Mouse (Mus musculus): ENCODE results near the gene Lhfp. TPM values are rescaled to one million over a fixed set of nuclear protein-coding genes. Genes with fewer than 3 reads are reported as not detected.
"Not testable (repeated sequence)": the region's sequence is repeated elsewhere in the genome, so short reads cannot be mapped to it uniquely, and the experiment has no call there.

Gene Lhfp
- polyA plus RNA-seq, 1 experiment from 2014 or later = 109 TPM

DNA sequence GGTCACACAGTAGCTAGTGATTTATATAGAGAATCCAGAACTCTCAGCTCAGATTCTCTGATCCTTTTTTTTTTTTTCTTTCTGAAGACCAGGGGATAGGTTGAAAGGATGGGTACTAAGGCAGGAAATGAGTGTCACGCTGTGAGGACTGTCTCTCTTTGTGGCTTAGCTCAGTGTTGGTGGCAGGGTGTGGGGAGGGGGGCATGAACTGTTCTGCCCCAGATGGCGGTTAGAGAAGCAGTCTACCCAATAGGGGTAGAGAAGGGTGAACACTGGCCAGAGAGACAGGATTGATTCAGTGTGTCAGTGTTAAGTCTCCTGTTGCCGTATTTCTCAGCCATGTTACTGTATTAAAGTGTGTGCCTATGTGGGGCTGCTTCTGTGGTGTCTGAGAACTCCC, 189.2 kb downstream of the Lhfp start:
- H3K27me3 ChIP-seq = no peaks in the 10 kb centered on the region
- no peak for ATAC-seq (ENCODE audit: insufficient number of reproducible peaks, low FRiP score, low TSS enrichment, low read depth)
- no peaks in the 10 kb centered on the region for H3K9me3 ChIP-seq
- H3K4me1 ChIP-seq = peaks cover 25% of the 10 kb centered on the region
- no peak overlapping the region for H3K9ac ChIP-seq
- H3K4me3 ChIP-seq = no peak overlapping the region
- H3K36me3 ChIP-seq = no peaks in the 10 kb centered on the region
- 61% methylated on average over 3 of the region's 3 CpGs for WGBS
- no peak overlapping the region for H3K4me2 ChIP-seq
- H3K27ac ChIP-seq = peak overlapping the region; percentile 68

DNA sequence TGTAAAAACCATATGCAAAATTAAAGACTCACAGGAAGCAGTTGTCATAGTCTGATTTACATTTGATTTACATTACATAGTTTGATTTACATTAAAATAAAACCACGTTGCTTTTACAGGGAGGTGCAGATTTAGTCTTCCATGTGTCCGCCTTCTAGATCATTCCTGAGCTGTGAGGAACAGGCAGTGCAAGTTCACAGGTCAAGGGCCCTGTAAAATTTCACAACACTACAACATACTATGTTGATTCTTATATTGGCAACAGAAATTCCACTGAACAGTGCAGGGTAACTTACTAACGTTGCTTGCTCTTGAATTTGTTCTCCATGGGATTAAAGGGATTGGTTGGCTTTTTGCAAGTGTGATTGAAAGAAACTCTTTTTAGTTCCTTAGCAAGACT, 189.8 kb downstream of the Lhfp start:
- Histone ChIP-seq H3K27ac (peak overlapping the region; percentile 68), H3K27me3 (no peaks in the 10 kb centered on the region), H3K4me2 (no peak overlapping the region), H3K4me1 (peaks cover 22% of the 10 kb centered on the region), H3K36me3 (no peaks in the 10 kb centered on the region), H3K9me3 (no peaks in the 10 kb centered on the region), H3K4me3 (no peak overlapping the region), H3K9ac (no peak overlapping the region)
- ATAC-seq (ENCODE audit: insufficient number of reproducible peaks, low FRiP score, low TSS enrichment, low read depth) = no peak
- whole genome bisulfite sequencing = 27% methylated on average over 3 of the region's 3 CpGs

DNA sequence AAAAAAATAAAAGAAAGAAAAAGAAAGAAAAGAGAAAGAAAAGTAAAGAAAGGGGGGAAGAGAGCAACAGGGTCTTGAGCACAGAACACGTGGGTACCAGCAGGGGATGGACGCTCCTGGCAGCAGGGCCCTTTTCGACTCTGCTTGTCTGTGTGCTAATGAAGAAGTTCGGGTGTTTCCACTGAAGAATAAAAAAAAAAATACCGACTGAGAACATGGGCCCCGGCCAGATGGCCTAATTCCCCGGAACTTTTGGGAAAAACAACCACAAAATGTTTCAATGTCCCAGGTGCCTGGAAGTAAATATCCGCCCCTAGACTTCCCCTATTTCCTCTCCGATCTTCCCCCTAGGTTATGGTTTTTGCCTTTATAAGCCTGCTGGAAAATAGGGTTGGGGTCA, 191.1 kb downstream of the Lhfp start:
- H3K9me3 ChIP-seq, H3K36me3 ChIP-seq: not testable (repeated sequence)

DNA sequence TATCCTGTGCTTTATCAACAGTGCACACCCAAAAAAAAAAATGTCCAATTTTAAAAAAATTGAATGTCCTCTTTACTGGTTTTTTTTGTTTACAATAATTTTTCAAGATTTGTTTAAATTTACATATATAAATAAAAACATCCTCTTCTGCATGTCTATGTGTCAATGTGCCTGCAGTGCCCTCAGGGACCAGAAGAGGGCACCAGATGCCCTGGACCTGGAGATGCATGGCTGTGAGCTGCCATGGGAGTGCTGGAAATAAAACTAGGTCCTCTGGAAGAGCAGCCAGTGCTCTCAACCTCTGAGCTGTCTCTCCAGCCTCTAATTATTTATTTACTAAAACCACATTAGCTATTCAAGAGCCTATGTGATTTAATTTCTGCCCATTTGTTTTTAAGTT, 193.4 kb downstream of the Lhfp start:
- Histone ChIP-seq H3K4me3 (no peak overlapping the region), H3K36me3 (peaks cover 3% of the 10 kb centered on the region; the same call in 1 of the 2 replicates), H3K27me3 (no peaks in the 10 kb centered on the region), H3K4me2 (no peak overlapping the region), H3K27ac (no peak overlapping the region), H3K4me1 (peaks cover 11% of the 10 kb centered on the region), H3K9ac (no peak overlapping the region), H3K9me3 (no peaks in the 10 kb centered on the region)
- ATAC-seq (ENCODE audit: insufficient number of reproducible peaks, low FRiP score, low TSS enrichment, low read depth) = no peak

More for the DNA sequence above, 191.1 kb downstream of the Lhfp start:
- H3K4me3 ChIP-seq; H3K4me2 ChIP-seq; H3K9ac ChIP-seq; H3K27me3 ChIP-seq; H3K27ac ChIP-seq; ATAC-seq (ENCODE audit: insufficient number of reproducible peaks, low FRiP score, low TSS enrichment, low read depth): not testable (repeated sequence)
- 67% methylated on average over 9 of the region's 9 CpGs for WGBS
- H3K4me1 ChIP-seq = peaks cover 15% of the 10 kb centered on the region

DNA sequence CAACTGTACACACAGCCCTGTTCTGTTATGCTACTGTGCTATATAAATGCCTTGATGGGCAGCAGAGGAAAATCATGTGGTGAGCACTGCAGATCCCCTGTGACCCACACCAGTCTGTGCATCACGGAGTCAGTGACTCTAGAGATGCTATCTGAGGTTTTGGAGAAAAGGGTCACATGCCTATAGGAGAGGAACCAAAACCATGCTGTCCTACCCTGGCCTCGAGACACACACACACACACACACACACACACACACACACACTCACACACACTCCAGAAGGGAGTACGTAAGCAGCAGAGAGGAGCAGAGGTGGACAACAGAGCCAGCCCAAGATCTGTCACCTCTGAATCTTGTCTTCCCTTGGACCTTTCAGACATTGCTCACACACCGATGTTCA, 195.1 kb downstream of the Lhfp start:
- Histone ChIP-seq H3K9me3 (no peaks in the 10 kb centered on the region), H3K9ac (no peak overlapping the region), H3K4me1 (peaks cover 3% of the 10 kb centered on the region), H3K27me3 (no peaks in the 10 kb centered on the region), H3K4me2 (no peak overlapping the region), H3K4me3 (no peak overlapping the region), H3K36me3 (peaks cover 6% of the 10 kb centered on the region; the same call in 1 of the 2 replicates), H3K27ac (no peak overlapping the region)
- WGBS = 88% methylated on average over 4 of the region's 4 CpGs
- no peak for ATAC-seq (ENCODE audit: insufficient number of reproducible peaks, low FRiP score, low TSS enrichment, low read depth)

DNA sequence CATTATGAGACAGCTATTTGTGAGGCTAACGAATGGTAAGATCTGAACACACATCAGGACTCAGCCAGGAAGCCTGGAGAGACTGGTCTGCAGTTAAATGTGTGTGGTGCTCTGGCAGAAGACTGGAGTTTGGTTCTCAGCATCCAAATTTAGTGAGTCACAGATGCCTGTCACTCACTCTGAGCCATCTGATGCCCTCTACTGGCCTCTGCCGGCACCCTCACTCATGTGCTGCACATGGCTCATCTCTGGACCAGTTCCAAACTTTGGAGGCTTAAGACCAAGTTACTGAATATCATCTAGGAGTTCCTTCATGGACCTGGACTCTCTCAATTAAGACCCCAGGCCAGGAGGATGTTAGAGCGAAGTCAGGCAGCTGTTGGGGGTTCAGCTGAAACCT, 198.8 kb downstream of the Lhfp start:
- Histone ChIP-seq H3K4me2 (no peak overlapping the region), H3K9ac (no peak overlapping the region), H3K27me3 (no peaks in the 10 kb centered on the region), H3K36me3 (peaks cover 6% of the 10 kb centered on the region; the same call in 1 of the 2 replicates), H3K4me3 (no peak overlapping the region), H3K4me1 (no peaks in the 10 kb centered on the region), H3K9me3 (no peaks in the 10 kb centered on the region), H3K27ac (no peak overlapping the region)
- 91% methylated on average over 3 of the region's 3 CpGs for WGBS
- no peak for ATAC-seq (ENCODE audit: insufficient number of reproducible peaks, low FRiP score, low TSS enrichment, low read depth)

DNA sequence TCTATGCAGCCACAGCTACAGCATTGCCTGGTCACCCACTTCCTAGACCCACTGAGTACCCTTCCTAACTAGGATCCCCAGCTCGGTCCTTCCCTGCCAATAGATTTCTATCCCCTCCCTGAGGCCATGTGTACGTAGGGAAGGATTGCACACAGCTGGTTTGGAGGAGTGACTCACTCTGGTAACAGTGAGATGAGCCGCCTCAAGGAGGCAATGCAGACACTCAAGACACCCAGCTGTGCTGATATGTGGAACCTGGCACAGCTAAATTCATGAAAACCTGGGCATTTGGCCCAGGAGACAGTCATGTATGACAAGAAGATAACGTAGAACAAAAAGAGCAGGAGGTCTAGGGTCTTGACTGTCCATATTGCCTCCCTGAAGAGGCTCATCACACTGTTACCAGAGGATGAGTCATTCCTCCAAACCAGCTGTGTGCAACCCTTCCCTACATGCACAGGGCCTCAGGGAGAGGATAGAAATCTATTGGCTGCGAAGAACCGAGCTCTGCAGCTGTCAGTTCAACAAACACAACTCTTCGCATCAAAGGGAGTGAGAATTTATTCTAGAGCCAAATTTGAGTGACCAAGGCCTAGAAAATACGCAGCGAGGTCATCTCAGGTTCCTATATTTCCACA, 204.4 kb downstream of the Lhfp start:
- Histone ChIP-seq H3K9ac (no peak overlapping the region), H3K27me3 (no peaks in the 10 kb centered on the region)

DNA sequence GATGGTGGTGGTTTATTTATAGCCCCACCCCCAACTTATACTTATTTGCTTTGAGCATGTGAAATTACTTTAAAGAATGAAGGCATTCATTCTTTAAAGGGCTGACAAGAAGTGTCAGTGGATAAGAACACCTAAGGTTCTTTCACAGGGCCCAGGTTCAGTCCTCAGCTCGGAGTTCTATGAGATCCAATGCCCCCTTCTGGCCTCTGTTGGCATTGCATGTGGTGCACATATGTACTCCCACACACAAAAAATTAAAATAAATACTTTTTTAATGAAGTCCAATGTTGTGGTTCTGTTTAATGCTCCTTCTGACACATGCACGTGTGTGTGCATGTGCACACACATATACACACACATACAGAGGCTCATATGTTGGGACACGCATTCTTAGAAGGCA, 205.8 kb downstream of the Lhfp start:
- H3K4me1 ChIP-seq = peaks cover 6% of the 10 kb centered on the region; the same call in 1 of the 2 replicates
- no peaks in the 10 kb centered on the region for H3K9me3 ChIP-seq
- H3K4me2 ChIP-seq = no peak overlapping the region
- no peaks in the 10 kb centered on the region for H3K36me3 ChIP-seq
- no peak overlapping the region for H3K27ac ChIP-seq
- 82% methylated on average over 3 of the region's 3 CpGs for WGBS
- H3K27me3 ChIP-seq = no peaks in the 10 kb centered on the region
- no peak for ATAC-seq (ENCODE audit: insufficient number of reproducible peaks, low FRiP score, low TSS enrichment, low read depth)
- no peak overlapping the region for H3K9ac ChIP-seq
- no peak overlapping the region for H3K4me3 ChIP-seq

More for the DNA sequence above, 204.4 kb downstream of the Lhfp start:
- no peaks in the 10 kb centered on the region for H3K9me3 ChIP-seq
- 81% methylated on average over 9 of the region's 9 CpGs for WGBS
- H3K4me3 ChIP-seq = no peak overlapping the region
- no peak overlapping the region for H3K27ac ChIP-seq
- peaks cover 6% of the 10 kb centered on the region; the same call in 1 of the 2 replicates for H3K4me1 ChIP-seq
- no peaks in the 10 kb centered on the region for H3K36me3 ChIP-seq
- H3K4me2 ChIP-seq = no peak overlapping the region
- no peak for ATAC-seq (ENCODE audit: insufficient number of reproducible peaks, low FRiP score, low TSS enrichment, low read depth)

DNA sequence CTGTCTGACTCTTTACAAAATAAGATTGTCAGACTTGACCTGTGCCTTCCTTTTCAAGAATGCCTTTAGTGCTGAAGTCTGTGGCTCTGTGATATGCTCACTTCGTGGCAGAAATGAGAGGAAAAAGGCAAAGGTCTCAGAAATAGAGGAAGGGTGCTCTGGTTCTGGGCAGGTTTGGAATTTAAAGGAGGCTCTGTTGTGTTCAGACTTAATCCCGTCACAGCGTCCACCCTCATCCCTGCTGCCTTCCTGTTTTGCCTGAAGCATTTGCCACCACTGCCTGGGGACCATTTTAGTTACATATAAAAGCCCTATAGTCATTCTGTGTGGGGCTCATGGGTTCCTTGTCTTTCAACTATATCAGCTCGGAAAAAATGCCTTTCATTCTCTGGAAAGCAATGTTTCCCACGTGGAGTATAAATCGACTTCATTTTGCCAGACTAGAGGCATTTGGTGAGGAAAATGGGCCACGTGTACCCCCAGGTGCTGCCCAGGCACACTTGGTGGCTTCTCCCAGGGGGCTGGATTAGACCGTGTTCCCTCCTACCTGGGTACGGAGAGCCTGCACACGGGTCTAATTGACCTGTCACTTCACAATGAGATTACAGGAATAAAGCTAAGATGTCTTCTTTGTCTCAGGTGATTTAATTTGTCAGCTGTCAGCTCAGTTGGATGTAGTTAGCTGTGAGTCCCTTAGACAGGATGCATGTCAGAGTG, 207.0 kb downstream of the Lhfp start:
- Histone ChIP-seq H3K9me3 (no peaks in the 10 kb centered on the region), H3K27ac (no peak overlapping the region)
- 23% methylated on average over 10 of the region's 10 CpGs for WGBS

DNA sequence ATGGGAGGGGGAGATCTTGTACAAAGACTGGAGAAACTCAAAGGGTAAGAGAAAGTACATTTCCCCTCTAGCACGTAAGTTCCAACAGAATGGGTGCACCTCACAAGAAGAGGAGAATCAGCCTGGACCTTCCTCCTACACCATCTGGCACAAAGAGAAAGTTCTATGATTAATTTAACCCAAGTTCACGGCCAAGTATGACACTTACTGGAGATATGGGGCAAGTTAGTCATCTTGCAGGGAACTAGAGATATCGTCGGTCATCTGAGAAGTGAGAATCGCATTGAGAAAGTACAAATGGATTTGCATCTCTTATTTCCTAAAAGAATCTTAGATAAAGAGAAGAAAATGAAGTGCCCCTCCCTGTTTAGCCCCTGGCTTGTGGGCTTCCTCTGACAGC, 211.2 kb downstream of the Lhfp start:
- no peaks in the 10 kb centered on the region for H3K9me3 ChIP-seq
- H3K36me3 ChIP-seq = no peaks in the 10 kb centered on the region
- no peak for ATAC-seq (ENCODE audit: insufficient number of reproducible peaks, low FRiP score, low TSS enrichment, low read depth)
- no peaks in the 10 kb centered on the region for H3K27me3 ChIP-seq
- H3K4me3 ChIP-seq = no peak overlapping the region
- H3K4me2 ChIP-seq = no peak overlapping the region
- H3K4me1 ChIP-seq = peaks cover 17% of the 10 kb centered on the region
- WGBS = 85% methylated on average over 5 of the region's 5 CpGs
- H3K9ac ChIP-seq = no peak overlapping the region
- H3K27ac ChIP-seq = no peak overlapping the region

More for the DNA sequence above, 207.0 kb downstream of the Lhfp start:
- H3K4me3 ChIP-seq = no peak overlapping the region
- no peaks in the 10 kb centered on the region for H3K27me3 ChIP-seq
- no peak for ATAC-seq (ENCODE audit: insufficient number of reproducible peaks, low FRiP score, low TSS enrichment, low read depth)
- no peaks in the 10 kb centered on the region for H3K36me3 ChIP-seq
- no peak overlapping the region for H3K4me2 ChIP-seq
- H3K4me1 ChIP-seq = peaks cover 12% of the 10 kb centered on the region
- H3K9ac ChIP-seq = no peak overlapping the region

DNA sequence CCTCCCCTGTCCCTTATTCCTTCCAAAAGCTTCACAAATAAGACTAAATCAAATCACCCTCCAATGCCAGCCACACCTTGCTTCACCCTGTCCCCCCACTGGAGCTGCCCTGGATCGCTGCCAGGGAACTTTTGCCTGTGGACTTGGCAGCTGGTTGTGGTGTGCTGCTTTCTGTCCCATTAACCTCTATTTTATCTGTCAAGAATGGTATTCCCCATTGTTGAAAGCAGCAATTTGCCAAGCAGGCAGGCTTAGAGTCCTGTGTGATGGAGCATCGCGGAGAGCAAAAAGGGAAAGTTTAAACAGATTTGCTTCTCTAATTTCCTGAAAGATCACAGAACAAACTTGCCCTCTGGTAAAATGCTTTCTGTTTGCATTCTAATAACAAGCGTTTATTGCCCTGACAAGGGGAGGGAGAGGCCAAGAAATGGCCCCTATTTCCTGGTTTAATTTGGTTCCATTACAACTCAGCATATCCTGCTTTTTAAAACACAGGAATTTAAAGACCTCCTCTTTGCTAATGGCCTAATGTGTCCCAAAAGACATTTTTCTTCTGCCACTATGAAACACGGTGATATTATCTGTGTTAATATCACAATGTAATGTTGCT, 212.0 kb downstream of the Lhfp start:
- Histone ChIP-seq H3K27me3 (no peaks in the 10 kb centered on the region), H3K4me2 (no peak overlapping the region), H3K4me3 (no peak overlapping the region), H3K9me3 (no peaks in the 10 kb centered on the region), H3K36me3 (no peaks in the 10 kb centered on the region), H3K27ac (no peak overlapping the region), H3K4me1 (peaks cover 17% of the 10 kb centered on the region), H3K9ac (no peak overlapping the region)
- 10% methylated on average over 5 of the region's 5 CpGs for WGBS
- no peak for ATAC-seq (ENCODE audit: insufficient number of reproducible peaks, low FRiP score, low TSS enrichment, low read depth)

DNA sequence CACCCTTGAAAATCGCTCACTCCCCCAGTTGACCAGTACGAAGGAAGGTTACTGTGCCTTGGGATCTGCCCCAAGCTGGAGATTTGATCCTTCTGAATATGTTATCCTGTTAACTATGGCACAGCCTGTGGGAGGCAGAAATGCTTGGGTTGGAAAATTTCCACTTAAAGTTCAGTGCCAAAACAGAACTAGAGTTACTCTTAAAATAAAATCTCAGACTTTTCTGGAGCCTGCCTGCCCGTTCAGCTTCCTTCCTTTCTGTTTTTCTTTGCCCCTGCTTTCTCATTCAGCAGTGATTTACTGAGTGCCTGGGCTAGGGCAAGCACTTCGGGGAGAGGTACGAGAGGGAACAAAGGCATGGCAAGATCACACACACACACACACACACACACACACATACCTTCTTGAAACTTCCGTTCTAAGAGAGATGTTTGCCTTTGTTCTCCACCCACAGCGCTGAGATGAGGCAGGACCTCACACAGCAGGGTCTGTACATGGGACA, 217.4 kb downstream of the Lhfp start:
- no peaks in the 10 kb centered on the region for H3K36me3 ChIP-seq
- WGBS = 22% methylated on average over 7 of the region's 7 CpGs
- no peaks in the 10 kb centered on the region for H3K27me3 ChIP-seq
- peak overlapping the region; percentile 77 for H3K27ac ChIP-seq
- peak overlapping the region; percentile 19; the same call in 1 of the 2 replicates for H3K4me2 ChIP-seq
- no peak overlapping the region for H3K4me3 ChIP-seq
- ATAC-seq (ENCODE audit: insufficient number of reproducible peaks, low FRiP score, low TSS enrichment, low read depth) = peak; percentile 62
- H3K4me1 ChIP-seq = peaks cover 14% of the 10 kb centered on the region; the same call in 1 of the 2 replicates
- no peak overlapping the region for H3K9ac ChIP-seq
- H3K9me3 ChIP-seq = no peaks in the 10 kb centered on the region

Data from limb, embryonic 15.5 days (tissue).